Mouse (Mus musculus) T-cell, adult 2 months (primary cell): Measurements from ENCODE around the gene Nasp.
A peak's percentile ranks its signal among the peaks of the same experiment; 100 is the strongest.

Experiments used
- DNase-seq: peaks from one replicate; pipeline ENCODE4 v3.0.0; 2022; ENCODE audit warnings: low spot score

The Nasp gene

GRCm38 (mm10) chr4:116635197-116635596 is 7.5 kb upstream of the Nasp start:
- no peak for DNase-seq

- DNase-seq: peak; percentile 91
These were observed 403 bp downstream of the Nasp start for GRCm38 (mm10) chr4:116627359-116627716.

GRCm38 (mm10) chr4:116626658-116627358 is 933 bp downstream of the Nasp start:
- peak; percentile 70 for DNase-seq

GRCm38 (mm10) chr4:116624831-116625230 is 2.9 kb downstream of the Nasp start:
- no peak for DNase-seq

GRCm38 (mm10) chr4:116615237-116615636 is 12.5 kb downstream of the Nasp start:
- no peak for DNase-seq

GRCm38 (mm10) chr4:116612621-116613020 is 15.1 kb downstream of the Nasp start:
- no peak for DNase-seq

- peak; percentile 82 for DNase-seq
These were observed 30.5 kb downstream of the Nasp start for GRCm38 (mm10) chr4:116596978-116597881.

GRCm38 (mm10) chr4:116596379-116596778 is 31.4 kb downstream of the Nasp start, which contains the start of gene Ccdc17:
Gene Ccdc17 (plus strand): TSS chr4:116596654.
- no peak for DNase-seq

- no peak for DNase-seq
These were observed 31.9 kb downstream of the Nasp start for GRCm38 (mm10) chr4:116595793-116596192.

GRCm38 (mm10) chr4:116558151-116558882 is 69.4 kb downstream of the Nasp start:
- peak; percentile 15 for DNase-seq

- peak; percentile 97 for DNase-seq
These were observed 70.2 kb downstream of the Nasp start, which contains the start of gene Gpbp1l1 for GRCm38 (mm10) chr4:116557306-116558121. Gene Gpbp1l1 (plus strand): TSS chr4:116557658.

- peak; percentile 95 for DNase-seq
These were observed 71.0 kb downstream of the Nasp start for GRCm38 (mm10) chr4:116556561-116557305.

- peak; percentile 77 for DNase-seq
These were observed 72.1 kb downstream of the Nasp start, which contains the start of gene Tmem69 for GRCm38 (mm10) chr4:116555413-116556300. Gene Tmem69 (minus strand): TSS chr4:116555936.

GRCm38 (mm10) chr4:116553035-116553434 is 74.7 kb downstream of the Nasp start:
- no peak for DNase-seq
